Mouse (Mus musculus) MEL-GATA-1-ER (cell line): Measurements from ENCODE around the gene Lca5.

Experiments
- DNase-seq: peaks from one replicate; pipeline ENCODE4 v3.0.0-alpha.2; 2012; ENCODE audit warnings: low read depth; ENCODE audit errors: extremely low read depth

Lca5 gene

DNA sequence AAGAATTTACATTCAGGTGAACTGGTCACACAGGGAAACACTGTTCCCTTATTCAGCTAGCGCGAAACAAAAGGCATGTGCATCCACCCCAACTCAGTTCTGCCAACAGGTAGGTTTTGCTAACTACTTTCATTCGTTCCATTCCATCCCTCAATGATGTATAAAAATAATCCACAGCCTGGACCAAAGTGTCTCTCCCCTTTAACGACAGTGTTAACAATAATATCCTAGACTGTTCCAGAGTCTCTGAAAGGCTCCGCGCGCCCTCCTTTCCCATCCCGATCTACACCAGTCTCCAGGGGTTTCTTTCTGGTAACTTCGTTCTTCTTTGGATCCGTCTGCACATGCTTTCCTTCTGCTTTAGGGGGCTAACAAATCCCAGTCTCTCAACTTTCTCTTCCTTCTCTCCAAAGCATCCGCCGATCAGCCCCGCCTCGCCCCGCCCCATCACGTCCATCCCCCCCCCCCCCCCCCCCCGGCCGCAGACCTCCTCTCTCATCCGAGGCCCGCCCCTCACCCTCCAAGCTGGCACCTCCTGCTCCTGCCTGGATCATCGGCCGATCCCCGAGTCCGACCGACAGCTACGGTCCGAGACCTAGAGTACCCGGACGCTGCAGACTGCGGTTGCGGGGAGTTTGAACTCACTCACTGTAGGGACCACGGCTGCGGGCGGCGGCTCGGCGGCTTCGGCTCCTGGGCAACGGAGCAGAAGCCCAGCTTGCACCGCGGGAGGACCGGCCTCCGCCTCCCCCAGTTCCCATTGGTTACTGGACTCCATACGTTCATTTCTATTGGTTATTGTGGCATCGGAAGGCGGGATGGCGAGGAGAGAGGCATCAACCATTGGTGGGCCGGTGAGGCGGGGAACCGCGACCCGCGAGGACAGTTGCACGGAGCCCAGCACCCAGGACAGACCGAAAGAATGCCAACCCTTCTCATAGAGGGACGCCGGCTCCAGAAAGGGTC lies at the start of gene Lca5:
Lca5 (minus strand) TSS at position 736 of the 966 bp plus-strand sequence.
- DNase-seq = no peak

DNA sequence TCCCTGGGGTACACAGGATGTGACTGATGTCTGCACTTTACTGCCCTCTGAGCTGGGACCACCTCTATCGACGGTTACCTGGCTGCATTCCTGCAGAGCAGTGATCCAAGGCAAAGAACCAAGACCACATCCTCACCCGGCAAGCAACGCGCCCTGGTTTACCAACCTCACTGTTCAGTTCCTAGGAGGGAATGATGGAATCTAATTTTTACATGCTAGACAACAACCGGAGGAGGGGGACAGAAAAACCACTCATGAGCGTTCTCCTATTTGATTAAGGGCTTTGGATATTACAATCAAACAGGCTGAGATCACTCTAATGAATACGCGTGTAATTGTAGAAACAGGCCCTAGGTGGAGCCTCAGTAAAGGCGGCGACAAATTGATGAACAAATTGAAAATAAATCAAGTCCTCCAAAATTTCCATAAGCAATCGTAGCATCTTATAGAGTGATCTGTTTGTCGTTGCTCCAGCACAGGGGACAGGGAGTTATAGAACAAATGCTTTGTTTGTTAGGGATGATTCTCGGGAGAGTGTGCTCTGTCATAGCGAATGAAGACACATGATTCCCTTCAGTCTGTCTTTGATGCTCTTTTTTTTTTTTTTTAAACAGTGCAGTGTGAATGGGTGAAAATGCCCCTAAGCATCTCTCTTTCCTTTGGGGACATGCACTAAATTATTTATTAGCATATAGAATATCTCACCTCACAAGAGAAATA lies 47.7 kb upstream of the Lca5 start:
- DNase-seq = no peak

DNA sequence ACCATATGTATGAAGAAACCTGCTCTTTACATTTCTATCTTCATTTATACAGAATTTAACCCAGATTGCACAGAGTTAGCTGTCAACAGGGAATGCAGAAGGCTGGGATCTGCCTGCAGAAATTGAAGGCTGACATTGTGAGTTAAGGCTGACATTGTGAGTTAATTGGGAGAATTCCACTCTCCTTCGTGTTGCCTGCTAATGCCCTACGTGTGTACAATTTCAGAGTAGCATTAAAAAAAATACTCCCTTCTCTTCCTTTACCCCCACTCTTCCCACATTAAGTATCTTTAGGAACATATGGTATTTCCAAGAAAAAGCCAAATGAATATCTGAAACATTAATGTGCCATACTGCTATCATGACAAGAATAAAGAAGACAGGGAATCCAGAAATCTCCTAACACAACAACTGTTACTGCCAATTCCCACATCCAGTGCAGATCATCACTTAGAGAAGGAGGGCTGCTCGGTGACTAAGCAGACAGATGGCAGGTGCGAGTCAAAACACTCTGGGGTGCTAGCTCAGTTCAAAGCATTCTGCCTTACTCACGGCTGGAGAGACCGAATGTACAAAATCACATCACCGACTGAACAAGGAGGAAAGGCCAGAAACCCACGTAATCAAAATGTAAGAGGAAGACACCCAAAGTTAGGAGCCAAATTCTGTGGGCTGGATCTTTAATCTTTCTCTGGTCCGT lies 47.0 kb upstream of the Lca5 start:
- no peak for DNase-seq

DNA sequence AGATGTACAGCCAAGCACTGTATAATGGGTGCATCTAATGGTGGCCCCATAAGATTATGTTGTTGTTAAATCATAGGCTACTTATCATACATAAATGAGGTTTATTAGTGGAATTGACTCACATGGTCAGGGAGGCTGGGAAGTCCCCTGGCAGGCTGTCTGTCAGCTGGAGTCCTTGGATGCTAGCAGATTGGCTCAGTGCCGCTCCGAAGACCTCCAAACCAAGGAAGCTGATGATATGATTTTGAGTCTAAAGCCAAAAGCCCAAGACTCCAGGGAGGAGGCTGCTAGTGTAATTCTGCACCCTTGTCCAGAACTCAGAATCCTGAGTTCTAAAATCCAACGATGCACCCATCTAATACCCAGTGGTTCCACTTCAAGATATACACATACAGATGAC lies 45.0 kb upstream of the Lca5 start:
- DNase-seq = no peak

DNA sequence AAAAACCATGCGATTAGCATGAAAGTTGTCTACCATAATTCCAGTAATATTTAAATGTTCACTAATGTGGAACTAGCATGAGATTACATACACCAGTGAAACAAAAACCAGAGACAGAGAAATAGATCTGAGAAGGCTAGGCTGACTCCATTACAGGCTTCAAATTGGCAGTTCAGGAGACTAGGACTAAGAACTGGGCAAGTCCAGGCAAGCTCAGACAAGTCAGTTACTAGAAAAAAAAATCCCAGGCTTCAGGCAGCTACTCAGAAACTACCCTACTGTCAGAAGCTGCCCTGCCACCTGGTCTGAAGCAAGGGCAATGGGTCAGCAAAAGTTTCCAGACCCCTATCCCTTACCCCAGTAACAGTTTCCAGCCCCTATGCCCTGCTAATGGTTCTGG lies 44.4 kb upstream of the Lca5 start:
- DNase-seq = no peak

DNA sequence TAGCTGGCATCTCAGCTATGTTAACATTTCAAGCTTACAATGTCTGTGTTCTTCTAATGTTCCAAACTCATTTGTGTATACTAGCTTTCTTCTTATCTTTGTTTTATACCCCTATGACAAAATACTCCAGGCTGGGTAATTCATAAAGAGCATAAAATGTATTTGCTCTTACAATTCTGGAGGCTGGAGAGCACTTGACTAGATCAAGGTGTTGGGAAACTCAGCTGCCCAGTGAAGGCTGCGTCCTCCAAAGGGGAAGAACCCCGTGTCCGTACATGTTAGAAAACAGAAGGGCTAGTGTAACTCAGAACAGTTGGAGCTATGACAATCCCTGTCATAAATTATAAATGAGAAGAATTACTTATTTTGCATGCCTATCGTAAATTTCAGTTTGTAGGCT lies 42.5 kb upstream of the Lca5 start:
- DNase-seq = no peak

DNA sequence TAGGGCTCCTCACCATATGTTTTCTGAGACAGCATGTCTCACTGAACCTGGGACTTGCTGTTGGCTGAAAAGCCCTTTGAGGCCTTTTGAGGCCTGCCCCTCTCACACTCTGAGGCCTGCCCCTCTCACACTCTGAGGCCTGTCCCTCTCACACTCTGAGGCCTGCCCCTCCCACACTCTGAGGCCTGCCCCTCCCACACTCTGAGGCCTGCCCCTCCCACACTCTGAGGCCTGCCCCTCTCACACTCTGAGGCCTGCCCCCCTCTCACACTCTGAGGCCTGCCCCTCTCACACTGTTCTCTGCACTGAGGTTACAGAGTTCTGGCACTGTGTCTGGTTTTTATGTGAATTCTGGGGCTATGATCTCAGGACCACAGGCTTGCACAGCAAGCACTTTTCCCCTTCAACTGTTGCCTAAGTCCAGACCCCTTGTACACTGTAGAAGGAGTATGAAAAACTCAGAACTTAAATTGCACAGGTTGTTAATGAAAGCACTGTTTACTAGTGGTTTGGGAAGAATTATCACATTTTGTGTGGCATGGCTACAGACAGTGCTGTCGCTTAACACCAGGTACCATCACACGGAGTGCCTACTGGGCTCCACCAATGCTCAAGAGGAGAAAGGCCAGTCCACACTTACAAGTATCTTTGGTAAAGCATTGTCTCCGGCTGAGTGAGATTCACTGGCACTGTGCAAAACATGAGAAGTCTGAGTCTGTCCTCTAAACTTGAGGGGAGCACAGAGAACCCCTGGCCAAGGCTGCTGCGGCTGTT lies 41.4 kb upstream of the Lca5 start:
- no peak for DNase-seq

DNA sequence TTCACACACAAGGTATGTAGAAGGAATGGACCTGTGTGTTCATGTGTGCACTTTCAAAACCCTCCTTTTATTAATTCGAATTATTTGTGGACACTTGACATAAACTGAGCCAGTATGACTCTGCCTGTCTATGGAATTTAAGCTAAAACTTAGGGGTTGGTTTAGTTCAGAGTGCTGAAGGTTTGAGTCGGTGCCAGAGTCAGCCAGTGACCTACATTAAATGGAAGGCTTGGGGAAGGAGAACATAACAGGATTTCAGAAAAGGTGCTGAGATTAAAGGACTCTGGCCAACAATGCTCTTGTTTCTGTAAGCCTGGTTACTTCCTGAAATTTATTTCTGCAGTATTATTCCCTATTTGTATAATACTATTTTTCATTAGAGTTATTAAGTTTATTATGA lies 28.9 kb upstream of the Lca5 start:
- DNase-seq = no peak

DNA sequence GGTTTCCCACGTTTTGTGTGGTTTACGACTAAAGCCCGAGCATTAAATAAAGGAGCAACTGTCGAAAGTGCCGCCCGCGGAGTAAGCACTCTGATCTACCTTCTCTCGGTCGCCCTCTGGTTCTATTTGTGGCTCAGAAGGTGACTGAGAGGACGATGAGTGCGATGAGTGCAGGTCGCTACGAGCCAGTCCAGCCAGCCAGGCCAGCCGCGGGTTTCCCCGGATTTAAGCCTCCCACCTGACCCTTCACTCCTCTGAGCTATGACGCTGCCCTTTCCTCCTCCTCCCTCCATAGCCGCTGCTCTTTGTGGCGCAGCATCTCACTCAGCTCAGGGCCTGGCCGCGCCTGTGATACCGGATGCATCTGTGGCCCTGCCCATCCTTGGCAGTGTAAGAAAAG lies 6.8 kb upstream of the Lca5 start:
- DNase-seq = no peak

DNA sequence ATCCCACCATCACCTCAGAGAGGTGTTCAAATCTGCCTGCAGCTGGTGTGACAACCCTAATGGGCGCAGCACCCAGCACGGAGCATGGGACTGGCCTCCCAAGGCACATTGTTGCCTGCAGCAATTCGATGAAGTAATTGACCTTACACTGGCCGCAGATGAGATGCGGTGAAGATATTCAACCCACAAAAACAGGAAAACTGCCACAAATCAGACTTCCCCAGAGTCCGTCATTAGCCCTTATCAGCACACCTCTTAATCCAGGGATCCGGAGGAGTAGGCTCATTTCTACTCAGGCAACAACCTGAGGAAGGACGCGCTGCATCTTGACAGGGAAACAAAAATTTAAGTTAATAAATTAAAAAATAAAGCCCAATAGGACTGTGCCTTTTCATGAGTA lies 6.2 kb upstream of the Lca5 start:
- DNase-seq = no peak

DNA sequence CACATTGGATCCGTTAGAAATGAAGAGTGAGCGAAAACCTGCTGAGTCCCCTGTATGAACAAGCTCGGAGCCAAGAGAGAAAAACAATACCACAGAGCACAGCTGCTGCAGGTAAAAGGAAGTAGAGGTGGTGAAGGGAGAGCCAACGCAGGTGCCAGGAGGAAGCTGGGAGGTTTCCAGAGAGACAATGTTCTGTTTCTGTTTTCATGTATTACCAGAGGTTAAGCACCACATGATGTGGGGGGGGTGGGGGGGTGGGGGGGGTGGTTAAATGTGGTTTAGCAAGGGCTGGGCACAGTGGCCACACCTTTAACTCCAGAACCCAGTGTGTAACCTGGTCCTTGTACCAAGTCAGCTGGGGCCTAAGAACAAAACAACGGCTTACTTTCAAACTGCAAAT lies 3.3 kb downstream of the Lca5 start:
- no peak for DNase-seq

DNA sequence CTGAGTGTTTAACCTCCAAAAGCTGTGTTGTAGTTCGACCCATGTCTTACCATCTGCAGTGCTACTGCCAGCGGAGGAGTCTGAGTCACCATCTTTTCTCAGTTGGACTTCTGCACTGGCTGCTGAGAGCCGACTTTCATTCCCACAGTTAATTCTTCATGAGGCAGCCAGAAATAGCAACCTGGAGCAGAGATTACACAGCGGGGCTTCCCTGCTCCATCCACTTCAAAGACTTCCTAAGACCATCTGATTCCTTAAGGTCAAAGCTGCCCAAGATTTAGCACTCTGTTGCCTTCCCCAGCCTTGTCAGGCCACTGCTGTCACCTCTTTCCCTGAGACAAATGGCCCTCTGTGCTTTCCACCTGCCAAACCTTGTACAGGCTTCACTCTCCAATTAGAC lies 6.4 kb downstream of the Lca5 start:
- DNase-seq = no peak

DNA sequence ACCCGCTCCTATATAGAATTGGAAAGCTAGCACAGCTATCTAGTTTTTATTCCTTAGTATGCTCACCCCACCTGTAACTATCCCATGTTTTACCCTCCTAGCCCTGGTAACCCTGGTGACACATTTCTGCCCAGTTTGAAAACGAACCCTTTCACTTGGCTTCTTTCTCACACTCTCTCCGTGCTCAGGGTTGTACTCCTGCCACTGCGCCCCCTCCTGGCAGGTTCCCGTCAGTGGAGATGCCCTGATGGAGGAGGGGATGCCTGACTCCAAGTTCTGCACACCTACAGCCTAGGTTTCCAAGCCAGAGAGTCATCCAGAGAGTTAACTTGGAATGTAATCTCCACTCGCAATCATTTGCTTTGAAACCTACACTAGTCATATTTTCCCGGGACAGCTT lies 7.3 kb downstream of the Lca5 start:
- no peak for DNase-seq

DNA sequence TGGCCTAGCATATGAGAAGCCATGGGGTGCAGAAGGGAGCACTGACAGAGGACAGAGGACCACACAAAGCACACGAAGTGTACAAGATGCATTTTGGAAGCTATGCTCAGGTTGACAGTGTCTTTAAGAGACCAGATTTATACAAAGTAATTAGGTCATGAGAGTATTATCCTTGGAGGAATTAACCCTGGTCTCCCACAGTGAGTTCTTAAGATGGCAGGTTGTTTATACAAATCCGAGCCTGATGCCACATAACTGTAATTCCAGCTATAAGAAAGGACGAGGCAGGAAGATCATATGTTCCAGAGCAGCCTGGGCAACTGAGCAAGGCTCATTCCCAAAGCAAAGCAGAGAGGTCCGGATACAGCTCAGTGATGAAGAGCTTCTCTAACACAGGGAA lies 13.0 kb downstream of the Lca5 start:
- DNase-seq = no peak

DNA sequence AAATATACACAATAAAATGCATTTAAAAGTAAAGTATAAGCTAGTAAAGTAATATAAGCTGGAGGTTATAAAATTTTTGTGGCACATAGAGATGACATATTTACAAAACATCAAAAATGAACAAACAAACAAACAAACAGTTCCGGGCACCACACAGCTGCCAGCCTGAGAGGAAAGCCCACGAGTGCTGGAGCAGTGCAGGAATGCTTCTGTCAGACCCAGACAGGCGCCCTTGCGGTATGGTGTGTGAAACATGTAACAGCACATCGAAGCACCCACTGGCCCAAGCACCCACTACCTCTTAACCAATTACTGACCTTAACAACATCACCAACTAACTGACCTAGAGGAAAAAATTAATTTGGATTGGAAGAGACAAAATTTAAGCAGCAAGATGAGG lies 22.0 kb downstream of the Lca5 start:
- no peak for DNase-seq

DNA sequence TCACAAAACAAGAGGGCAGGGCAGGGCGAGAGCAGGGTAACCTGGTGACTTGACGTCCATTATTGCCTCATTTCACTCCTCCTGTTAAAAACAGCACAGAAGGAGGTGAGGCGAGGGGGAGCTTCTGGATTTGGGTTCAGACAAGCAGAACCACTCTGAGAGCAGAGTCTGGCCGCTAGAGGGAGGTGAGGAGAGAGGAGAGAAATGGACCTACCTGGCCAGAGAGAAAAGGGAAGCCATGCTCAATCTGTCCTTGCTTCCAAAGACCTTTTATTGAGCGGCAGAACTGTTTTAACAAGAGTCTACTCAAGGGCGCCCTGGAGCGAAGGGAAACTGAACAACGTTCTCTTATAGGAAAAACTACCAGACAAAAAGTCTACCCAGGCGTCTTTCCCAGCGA lies 27.9 kb downstream of the Lca5 start:
- DNase-seq = no peak

DNA sequence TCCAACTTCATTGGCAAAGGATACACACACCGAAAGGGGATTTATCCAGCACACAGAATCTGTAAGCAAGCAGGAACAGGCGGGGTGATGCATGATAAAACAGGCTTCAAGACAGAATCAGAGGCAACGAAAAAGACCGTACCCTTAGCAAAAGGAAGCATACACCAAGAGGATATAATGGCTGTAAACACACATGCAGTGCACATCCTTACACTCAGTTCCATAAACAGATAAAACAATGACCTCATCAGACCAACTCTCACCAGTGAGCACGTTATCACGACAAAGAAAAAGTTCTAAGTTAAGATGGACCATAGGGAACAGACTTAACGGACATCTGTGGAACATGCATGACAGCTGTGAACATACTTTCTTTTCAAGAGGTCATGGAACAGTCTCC lies 35.8 kb downstream of the Lca5 start:
- no peak for DNase-seq

DNA sequence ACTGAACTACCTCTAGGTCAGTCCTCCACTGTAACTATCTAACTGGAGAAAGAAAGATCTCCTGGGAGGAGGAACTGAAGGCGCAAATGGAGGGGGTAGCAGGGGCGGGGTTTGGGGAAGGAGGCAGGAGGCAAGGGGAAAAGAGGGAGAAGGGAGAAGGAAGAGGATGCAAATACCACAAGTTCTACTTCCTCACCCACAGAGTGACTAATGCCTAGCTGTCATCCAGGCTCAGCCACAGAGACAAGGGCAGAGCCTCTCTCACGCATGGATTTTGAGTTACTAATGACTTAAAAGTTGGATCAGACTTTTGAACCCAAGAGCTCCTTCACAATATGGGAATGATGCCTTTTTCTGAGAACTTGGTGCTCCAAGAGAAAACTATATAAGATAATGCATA lies 40.1 kb downstream of the Lca5 start:
- DNase-seq = no peak

DNA sequence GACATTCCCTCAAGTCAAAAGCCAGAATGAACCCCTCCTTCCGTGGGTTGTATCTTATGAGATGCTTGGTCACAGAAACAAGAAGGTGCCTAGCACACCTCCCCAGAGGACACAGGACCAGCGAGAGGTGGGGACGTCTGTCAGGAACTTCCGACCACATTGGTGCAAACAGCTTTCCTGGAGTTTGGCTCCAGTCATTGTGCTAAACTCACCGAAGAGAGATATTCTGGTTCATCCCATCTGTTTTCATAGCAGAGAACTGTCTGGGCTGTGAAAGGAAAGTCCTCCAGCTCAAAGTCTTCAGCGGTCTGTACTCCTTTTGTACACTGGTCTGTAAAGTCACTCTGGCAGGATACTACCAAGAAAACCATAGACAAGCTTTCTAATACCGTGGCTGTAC lies 41.5 kb downstream of the Lca5 start:
- no peak for DNase-seq

DNA sequence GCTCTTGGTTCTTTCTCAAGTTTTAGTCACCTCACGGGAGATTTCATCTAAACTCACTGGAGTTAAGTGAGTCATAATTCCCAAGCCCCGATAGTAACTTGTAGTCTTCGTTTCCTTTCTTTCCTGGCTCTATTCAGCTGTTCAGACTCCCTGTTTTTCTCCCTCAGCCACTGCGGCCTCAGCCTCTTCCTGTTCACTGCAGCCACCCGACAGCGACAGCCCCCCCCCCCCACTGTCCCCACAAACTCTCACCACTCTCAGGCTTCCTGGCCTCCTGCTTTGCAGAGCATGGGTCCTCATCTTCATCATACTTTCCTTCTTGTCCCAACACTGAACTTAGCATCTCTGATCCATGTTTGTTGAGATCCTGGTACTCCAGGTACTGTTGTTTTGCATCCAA lies 42.7 kb downstream of the Lca5 start:
- DNase-seq = no peak

DNA sequence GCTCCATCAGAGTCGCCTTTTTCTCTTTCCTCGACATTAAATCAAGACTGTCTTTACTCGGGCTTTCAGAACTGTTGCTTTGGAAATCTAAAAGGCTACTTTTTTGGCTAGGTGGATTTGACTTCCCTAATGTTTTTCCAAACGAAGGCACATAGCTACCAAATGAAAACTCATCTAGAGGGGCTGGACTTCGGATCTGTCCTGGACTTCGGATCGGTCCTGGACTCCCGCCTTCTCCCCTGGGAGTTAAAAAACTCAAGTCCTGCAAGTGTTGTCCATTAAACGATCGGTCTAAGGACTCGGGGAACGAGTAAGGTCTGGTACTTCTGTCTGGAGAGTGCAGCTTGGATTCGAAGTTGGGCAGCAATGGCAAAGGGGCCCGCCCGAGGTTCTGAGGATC lies 45.5 kb downstream of the Lca5 start:
- no peak for DNase-seq
